ENCODE assay signal across 18 mouse cellular contexts in genomic region chr14:121749606-121750005, GRCm38 (mm10). TPM values are rescaled to one million over a fixed set of nuclear protein-coding genes. Genes with fewer than 3 reads are reported as not detected.
DNase-seq lines count a peak whose midpoint lies in the region; ATAC-seq and TF ChIP-seq lines count a peak whose summit lies in the region.
"Had no signal": no experiment of that assay in that cellular context is flagged by ENCODE, and none has a peak within 500 bp of the region (broad histone marks: within the 10 kb centered on the region; RNA-seq: fewer than 3 reads in every experiment).

No protein-coding gene starts in this region.

- H3K36me3 ChIP-seq in kidney, adult 2 months (ENCODE audit: control insufficient read depth, insufficient read depth, low read length), result no peaks in the 10 kb centered on the region
- no peaks in the 10 kb centered on the region for H3K36me3 ChIP-seq in stomach, embryonic 15.5 days
- no peaks in the 10 kb centered on the region for H3K36me3 ChIP-seq in stomach, postnatal 0 days (ENCODE audit: control insufficient read depth, insufficient read depth, low read length)
- no peaks in the 10 kb centered on the region for H3K36me3 ChIP-seq in limb, embryonic 14.5 days (ENCODE audit: control insufficient read depth, insufficient read depth, low read length)
- H3K36me3 ChIP-seq: embryonic facial prominence, embryonic 12.5 days; forebrain, embryonic 12.5 days; heart, embryonic 13.5 days; hindbrain, embryonic 15.5 days had no signal

- peak; percentile 17 for DNase-seq in kidney, adult 2 months
- no peak for DNase-seq in kidney, postnatal 4 days
- DNase-seq in stomach, postnatal 0 days (ENCODE audit: low spot score), result no peak
- DNase-seq in limb, embryonic 14.5 days (ENCODE audit: low spot score), result peak; percentile 73
- no peak for DNase-seq in layer of hippocampus, postnatal 25 days (ENCODE audit: extremely low spot score in 1 of 2, low spot score in 1 of 2)
- DNase-seq: adrenal gland, postnatal 10 days; cerebellum, adult 11 months; cerebellum, adult 8-10 months; cerebellum, postnatal 14 days; embryo, embryonic 11 days; gastrocnemius, postnatal 36 days; heart, adult 11 months; heart, postnatal 36 days had no signal

- no peak overlapping the region for H3K4me2 ChIP-seq in stomach, embryonic 15.5 days
- no peak overlapping the region for H3K4me2 ChIP-seq in stomach, postnatal 0 days (replicated peaks; ENCODE audit: low read depth)
- H3K4me2 ChIP-seq in limb, embryonic 14.5 days (replicated peaks; ENCODE audit: low read depth, low read length, severe bottlenecking), result no peak overlapping the region
- H3K4me2 ChIP-seq: embryonic facial prominence, embryonic 12.5 days; forebrain, embryonic 12.5 days; heart, embryonic 13.5 days; hindbrain, embryonic 15.5 days had no signal

- H3K4me1 ChIP-seq in kidney, adult 2 months (ENCODE audit: control insufficient read depth, insufficient read depth, low read length), result peaks cover 7% of the 10 kb centered on the region; the same call in 1 of the 2 replicates
- H3K4me1 ChIP-seq in stomach, embryonic 15.5 days, result peaks cover 8% of the 10 kb centered on the region; the same call in 1 of the 2 replicates
- peaks cover 3% of the 10 kb centered on the region; the same call in 1 of the 2 replicates for H3K4me1 ChIP-seq in stomach, postnatal 0 days (replicated peaks; ENCODE audit: control insufficient read depth, insufficient read depth)
- peaks cover 14% of the 10 kb centered on the region for H3K4me1 ChIP-seq in limb, embryonic 14.5 days (ENCODE audit: control insufficient read depth, insufficient read depth, low read length)
- H3K4me1 ChIP-seq: embryonic facial prominence, embryonic 12.5 days; forebrain, embryonic 12.5 days; hindbrain, embryonic 15.5 days had no signal

- H3K9me3 ChIP-seq in stomach, embryonic 15.5 days, result no peaks in the 10 kb centered on the region
- H3K9me3 ChIP-seq in stomach, postnatal 0 days (ENCODE audit: control insufficient read depth, low read length), result no peaks in the 10 kb centered on the region
- no peaks in the 10 kb centered on the region for H3K9me3 ChIP-seq in limb, embryonic 14.5 days (ENCODE audit: control insufficient read depth, low read length)
- H3K9me3 ChIP-seq: embryonic facial prominence, embryonic 12.5 days; forebrain, embryonic 12.5 days; heart, embryonic 13.5 days; hindbrain, embryonic 15.5 days had no signal

- TF ChIP-seq POLR2A in kidney, adult 2 months (IDR thresholded peaks at IDR 0.05; ENCODE audit: low read depth, low read length), result no peak
- TF ChIP-seq POLR2A in limb, embryonic 14.5 days (IDR thresholded peaks at IDR 0.05; ENCODE audit: borderline replicate concordance, extremely low read depth, insufficient read depth, insufficient read length), result no peak

- no peak for ATAC-seq in stomach, embryonic 15.5 days (ENCODE audit: insufficient read depth, low FRiP score, low read depth)
- ATAC-seq in stomach, postnatal 0 days (ENCODE audit: low FRiP score, low TSS enrichment), result no peak
- peak; percentile 32 for ATAC-seq in limb, embryonic 14.5 days (ENCODE audit: low FRiP score, low read depth)

- no peak for TF ChIP-seq CTCF in kidney, adult 2 months (conservative IDR thresholded peaks at IDR 0.05; ENCODE audit: insufficient read depth, insufficient read length, low read depth, low read length)
- TF ChIP-seq CTCF in stomach, postnatal 0 days (IDR thresholded peaks at IDR 0.05; ENCODE audit: low read depth), result no peak

- H3K9ac ChIP-seq in stomach, embryonic 15.5 days, result no peak overlapping the region
- H3K9ac ChIP-seq in stomach, postnatal 0 days (ENCODE audit: low read length), result no peak overlapping the region
- H3K9ac ChIP-seq in limb, embryonic 14.5 days (ENCODE audit: low read depth, low read length, severe bottlenecking), result no peak overlapping the region
- H3K9ac ChIP-seq: embryonic facial prominence, embryonic 12.5 days; forebrain, embryonic 12.5 days; heart, embryonic 13.5 days; hindbrain, embryonic 15.5 days had no signal

- no peaks in the 10 kb centered on the region for H3K27me3 ChIP-seq in kidney, adult 2 months (replicated peaks; ENCODE audit: control insufficient read depth, insufficient read depth, low read length)
- no peaks in the 10 kb centered on the region for H3K27me3 ChIP-seq in stomach, embryonic 15.5 days (replicated peaks)
- no peaks in the 10 kb centered on the region for H3K27me3 ChIP-seq in stomach, postnatal 0 days (ENCODE audit: control insufficient read depth, insufficient read depth, low read length)
- H3K27me3 ChIP-seq in limb, embryonic 14.5 days (ENCODE audit: control insufficient read depth, insufficient read depth, low read length), result peaks cover 5% of the 10 kb centered on the region
- H3K27me3 ChIP-seq: embryonic facial prominence, embryonic 12.5 days; forebrain, embryonic 12.5 days; heart, embryonic 13.5 days; hindbrain, embryonic 15.5 days had no signal

- TF ChIP-seq EP300 in stomach, postnatal 0 days (optimal IDR thresholded peaks at IDR 0.05), result no peak

- no peak overlapping the region for H3K27ac ChIP-seq in kidney, adult 2 months (ENCODE audit: insufficient read depth, low read depth, low read length)
- H3K27ac ChIP-seq in stomach, embryonic 15.5 days, result 0 out of 2 replicates have a peak overlapping the region, but pooled peaks have one; percentile 10
- H3K27ac ChIP-seq in stomach, postnatal 0 days (replicated peaks), result no peak overlapping the region
- H3K27ac ChIP-seq in limb, embryonic 14.5 days (replicated peaks; ENCODE audit: low read depth, low read length), result no peak overlapping the region
- H3K27ac ChIP-seq: embryonic facial prominence, embryonic 12.5 days; forebrain, embryonic 12.5 days; heart, embryonic 13.5 days; hindbrain, embryonic 15.5 days had no signal

- H3K4me3 ChIP-seq in kidney, adult 2 months (ENCODE audit: insufficient read depth, low read depth, low read length), result no peak overlapping the region
- no peak overlapping the region for H3K4me3 ChIP-seq in stomach, embryonic 15.5 days (replicated peaks)
- no peak overlapping the region for H3K4me3 ChIP-seq in stomach, postnatal 0 days (ENCODE audit: low read depth, low read length)
- no peak overlapping the region for H3K4me3 ChIP-seq in limb, embryonic 14.5 days (replicated peaks; ENCODE audit: low read length)
- H3K4me3 ChIP-seq: embryonic facial prominence, embryonic 12.5 days; forebrain, embryonic 12.5 days; heart, embryonic 13.5 days; hindbrain, embryonic 15.5 days had no signal

- 67% methylated on average over 9 of the region's 9 CpGs for WGBS in kidney, adult 2 months
- 62% methylated on average over 9 of the region's 9 CpGs for WGBS in stomach, embryonic 15.5 days
- 42% methylated on average over 9 of the region's 9 CpGs for WGBS in stomach, postnatal 0 days
- WGBS in limb, embryonic 14.5 days, result 19% methylated on average over 9 of the region's 9 CpGs

RNA-seq across cellular contexts. Expression of gene Dock9, which starts 48.0 kb away (rescaled TPM):
- 41.9 and 50.7 TPM in 2 replicates for polyA plus RNA-seq in kidney, adult 2 months (2012; rRNA removed)
- polyA plus RNA-seq in stomach, embryonic 15.5 days (2015; fragmentation: Nextera tagmentation; extraction: Ambion mirVana), result 14.0 and 14.3 TPM in 2 replicates
- polyA plus RNA-seq in stomach, postnatal 0 days (2015; fragmentation: Nextera tagmentation; extraction: Ambion mirVana), result 6.4 and 7.3 TPM in 2 replicates
- polyA plus RNA-seq in limb, embryonic 14.5 days (2012; rRNA removed), result 18.4 and 19.7 TPM in 2 replicates
- polyA plus RNA-seq in limb, embryonic 14.5 days (2014; fragmentation: Nextera tagmentation; extraction: Ambion mirVana), result 12.3 and 13.8 TPM in 2 replicates
- total RNA-seq in layer of hippocampus, postnatal 25 days (2021), result 100 to 1,000 TPM; 195 to 220 TPM

Comparison
In these comparisons a context has a peak if more than half of its experiments do, and no peak if none do; other contexts are left out.
1. DNase-seq: peak in kidney, adult 2 months (single experiment) and limb, embryonic 14.5 days (single experiment); none in kidney, postnatal 4 days (0 of 2), stomach, postnatal 0 days (single experiment) and layer of hippocampus, postnatal 25 days (0 of 2).